Mouse (Mus musculus): ENCODE data around the gene Mpi.

Gene Mpi

GRCm38 (mm10) chr9:57531946-57532345, 20.6 kb downstream of the Mpi start:
- in situ Hi-C loops (cut with MboI; ENCODE audit: unreplicated experiment in 2 of 2), result loop anchor here in 1 of 2 experiments (10.0 kb wide), 1 partner anchor 223 kb away; no protein-coding TSS in a partner anchor

- in situ Hi-C loops (cut with MboI; ENCODE audit: unreplicated experiment in 2 of 2), result loop anchor here in 1 of 2 experiments (10.0 kb wide), 2 partner anchors 218 to 478 kb away; partner anchors contain the start of gene Cyp11a1
Observed at GRCm38 (mm10) chr9:57526435-57526834, 26.1 kb downstream of the Mpi start.

- in situ Hi-C loops (cut with MboI; ENCODE audit: unreplicated experiment in 2 of 2), result loop anchor here in 1 of 2 experiments (10.0 kb wide), 2 partner anchors 219 to 479 kb away; partner anchors contain the start of gene Cyp11a1
Observed at GRCm38 (mm10) chr9:57525516-57525915, 27.0 kb downstream of the Mpi start.

- in situ Hi-C loops (cut with MboI; ENCODE audit: unreplicated experiment in 2 of 2), result loop anchor here (5.0 to 25.0 kb wide), 6 partner anchors 37 to 587 kb away; partner anchors contain the start of genes Csk (in 1 of the 2), Cyp11a1 (in 1 of the 2), Imp3 (in 1 of the 2) and Ppcdc (in 1 of the 2)
Observed at GRCm38 (mm10) chr9:57524439-57524838, 28.1 kb downstream of the Mpi start.

- in situ Hi-C loops (cut with MboI; ENCODE audit: unreplicated experiment in 2 of 2), result loop anchor here (5.0 to 25.0 kb wide), 6 partner anchors 36 to 586 kb away; partner anchors contain the start of genes Csk (in 1 of the 2), Cyp11a1 (in 1 of the 2), Imp3 (in 1 of the 2) and Ppcdc (in 1 of the 2)
Observed at GRCm38 (mm10) chr9:57523754-57524153, 28.8 kb downstream of the Mpi start.

- in situ Hi-C loops (cut with MboI; ENCODE audit: unreplicated experiment in 2 of 2), result loop anchor here (5.0 to 25.0 kb wide), 6 partner anchors 36 to 586 kb away; partner anchors contain the start of genes Csk (in 1 of the 2), Cyp11a1 (in 1 of the 2), Imp3 (in 1 of the 2) and Ppcdc (in 1 of the 2)
Observed at GRCm38 (mm10) chr9:57522861-57523246, 29.7 kb downstream of the Mpi start.

- in situ Hi-C loops (cut with MboI; ENCODE audit: unreplicated experiment in 2 of 2), result loop anchor here (5.0 to 25.0 kb wide), 6 partner anchors 35 to 585 kb away; partner anchors contain the start of genes Csk (in 1 of the 2), Cyp11a1 (in 1 of the 2), Imp3 (in 1 of the 2) and Ppcdc (in 1 of the 2)
Observed at GRCm38 (mm10) chr9:57522114-57522860, 30.3 kb downstream of the Mpi start.

GRCm38 (mm10) chr9:57521056-57521911, 31.3 kb downstream of the Mpi start, which contains the start of gene Cox5a:
Gene Cox5a, plus strand, starts transcription at chr9:57521274.
- in situ Hi-C loops (cut with MboI; ENCODE audit: unreplicated experiment in 2 of 2), result loop anchor here (5.0 to 25.0 kb wide), 6 partner anchors 34 to 584 kb away; partner anchors contain the start of genes Csk (in 1 of the 2), Cyp11a1 (in 1 of the 2), Imp3 (in 1 of the 2) and Ppcdc (in 1 of the 2)

GRCm38 (mm10) chr9:57520375-57521055, 32.0 kb downstream of the Mpi start:
- in situ Hi-C loops (cut with MboI; ENCODE audit: unreplicated experiment in 2 of 2), result loop anchor here (5.0 to 25.0 kb wide), 6 partner anchors 33 to 583 kb away; partner anchors contain the start of genes Csk (in 1 of the 2), Cyp11a1 (in 1 of the 2), Imp3 (in 1 of the 2) and Ppcdc (in 1 of the 2)

GRCm38 (mm10) chr9:57517113-57517512, 35.5 kb downstream of the Mpi start:
- in situ Hi-C loops (cut with MboI; ENCODE audit: unreplicated experiment in 2 of 2), result loop anchor here (5.0 to 25.0 kb wide), 7 partner anchors 35 to 580 kb away; partner anchors contain the start of genes Imp3 (in 1 of the 2), Ppcdc (in 1 of the 2), Sin3a (in 1 of the 2) and Snx33 (in 1 of the 2)

- in situ Hi-C loops (cut with MboI; ENCODE audit: unreplicated experiment in 2 of 2), result loop anchor here (10.0 to 25.0 kb wide), 5 partner anchors 66 to 573 kb away; partner anchors contain the start of genes Imp3 (in 1 of the 2), Ppcdc (in 1 of the 2), Sin3a (in 1 of the 2) and Snx33 (in 1 of the 2)
Observed at GRCm38 (mm10) chr9:57510577-57510976, 42.0 kb downstream of the Mpi start.

GRCm38 (mm10) chr9:57505700-57506099, 46.9 kb downstream of the Mpi start:
- in situ Hi-C loops (cut with MboI; ENCODE audit: unreplicated experiment in 2 of 2), result loop anchor here in 1 of 2 experiments (25.0 kb wide), 1 partner anchor 568 kb away; the partner anchor contains the start of genes Imp3 and Snx33

- in situ Hi-C loops (cut with MboI; ENCODE audit: unreplicated experiment in 2 of 2), result loop anchor here in 1 of 2 experiments (25.0 kb wide), 1 partner anchor 568 kb away; the partner anchor contains the start of genes Imp3 and Snx33
Observed at GRCm38 (mm10) chr9:57504891-57505290, 47.7 kb downstream of the Mpi start.

- in situ Hi-C loops (cut with MboI; ENCODE audit: unreplicated experiment in 2 of 2), result loop anchor here in 1 of 2 experiments (25.0 kb wide), 1 partner anchor 567 kb away; the partner anchor contains the start of genes Imp3 and Snx33
Observed at GRCm38 (mm10) chr9:57504381-57504700, 48.2 kb downstream of the Mpi start.

GRCm38 (mm10) chr9:57503622-57504380, 48.8 kb downstream of the Mpi start, which contains the start of gene Rpp25:
Gene Rpp25, plus strand, starts transcription at chr9:57504026.
- in situ Hi-C loops (cut with MboI; ENCODE audit: unreplicated experiment in 2 of 2), result loop anchor here in 1 of 2 experiments (25.0 kb wide), 1 partner anchor 566 kb away; the partner anchor contains the start of genes Imp3 and Snx33

- in situ Hi-C loops (cut with MboI; ENCODE audit: unreplicated experiment in 2 of 2), result loop anchor here in 1 of 2 experiments (25.0 kb wide), 1 partner anchor 566 kb away; the partner anchor contains the start of genes Imp3 and Snx33
Observed at GRCm38 (mm10) chr9:57502911-57503621, 49.5 kb downstream of the Mpi start.

- in situ Hi-C loops (cut with MboI; ENCODE audit: unreplicated experiment in 2 of 2), result loop anchor here in 1 of 2 experiments (25.0 kb wide), 1 partner anchor 565 kb away; the partner anchor contains the start of genes Imp3 and Snx33
Observed at GRCm38 (mm10) chr9:57501861-57502260, 50.7 kb downstream of the Mpi start.

Data from v-Abl transformed pro-B cells (cell line).